Mouse (Mus musculus): Measurements from ENCODE around the gene Hs2st1.

- TF ChIP-seq CTCF (conservative IDR thresholded peaks at IDR 0.05; ENCODE audit: insufficient read depth, insufficient read length, low read depth, low read length) (no peak), POLR2A (IDR thresholded peaks at IDR 0.05; ENCODE audit: low read depth, low read length) (no peak)
Observed at GRCm38 (mm10) chr3:144432143-144432577, 137.8 kb downstream of the Hs2st1 start.

Measured in kidney, adult 2 months (tissue).